Mouse (Mus musculus) kidney, postnatal 0 days (tissue): Measurements from ENCODE around the gene Tapbp. TPM values are rescaled to one million over a fixed set of nuclear protein-coding genes. Genes with fewer than 3 reads are reported as not detected.
"Not testable (repeated sequence)": the region's sequence is repeated elsewhere in the genome, so short reads cannot be mapped to it uniquely, and the experiment has no call there.

Experiments
- ATAC-seq: fragments of 200-750 bp; cut with Nextera tagmentation; replicated peaks from 2 replicates; pipeline ENCODE4 v1.8.0; 2017; ENCODE audit warnings: low read depth, moderate number of reproducible peaks, moderate TSS enrichment, moderate library complexity; ENCODE audit not compliant: low FRiP score
- DNase-seq: peaks from one replicate; pipeline ENCODE4 v3.0.0-alpha.2; 2016; ENCODE audit warnings: low spot score
- H3K27ac ChIP-seq: fragments of 300-500 bp; sonication (generic); 2 replicates; pipeline ENCODE4 v1.5.1; 2014; ENCODE audit warnings: mild to moderate bottlenecking
- H3K27me3 ChIP-seq: fragments of 300-500 bp; sonication (generic); 2 replicates; pipeline ENCODE4 v1.6.1; 2014; ENCODE audit warnings: low read length, mixed read lengths; ENCODE audit not compliant: insufficient read depth
- H3K36me3 ChIP-seq: fragments of 300-500 bp; sonication (generic); 2 replicates; pipeline ENCODE4 v1.6.1; 2014; ENCODE audit warnings: low read length, mixed read lengths; ENCODE audit not compliant: insufficient read depth
- H3K4me1 ChIP-seq: fragments of 300-500 bp; sonication (generic); replicated peaks from 2 replicates; pipeline ENCODE4 v1.6.1; 2014; ENCODE audit warnings: antibody characterized with exemption, low read length, mixed read lengths; ENCODE audit not compliant: insufficient read depth
- H3K4me2 ChIP-seq: fragments of 300-500 bp; sonication (generic); 2 replicates; pipeline ENCODE4 v1.6.1; 2014; ENCODE audit warnings: mild to moderate bottlenecking, low read length, moderate library complexity, mixed read lengths
- H3K4me3 ChIP-seq: fragments of 300-500 bp; sonication (generic); replicated peaks from 2 replicates; pipeline ENCODE4 v1.5.1; 2014; ENCODE audit warnings: low read depth, low read length
- H3K9ac ChIP-seq: fragments of 300-500 bp; sonication (generic); 2 replicates; pipeline ENCODE4 v1.6.1; 2014; ENCODE audit warnings: low read depth, low read length
- H3K9me3 ChIP-seq: fragments of 300-500 bp; sonication (generic); replicated peaks from 2 replicates; pipeline ENCODE4 v1.6.1; 2016; ENCODE audit warnings: low read length, inconsistent platforms, mixed read lengths
- CTCF ChIP-seq: IDR thresholded peaks from 2 replicates; pipeline ENCODE4 v1.5.1; 2016; ENCODE audit warnings: antibody characterized with exemption, low read depth, mild to moderate bottlenecking, moderate library complexity
- WGBS: fragments of 180-500 bp; shearing (Covaris S2); extraction: QIAGEN DNeasy Blood & Tissue Kit; methylation state at CpG from one replicate; pipeline ENCODE4 v1.1.7; 2014; 5-methylcytosine and 5-hydroxymethylcytosine counted together
- polyA plus RNA-seq: library from polyadenylated mRNA; unstranded; fragments of >200 nt; fragmentation: Nextera tagmentation; extraction: Ambion mirVana; gene quantifications from 2 replicates; pipeline ENCODE4 v1.2.1, GENCODE M21; 2015

Gene Tapbp
- polyA plus RNA-seq = 50.6 and 53.2 TPM in 2 replicates

GRCm38 (mm10) chr17:33915671-33916250 is at the start of gene Tapbp, which contains the start of gene Zbtb22:
TSS of gene Tapbp (plus strand) at chr17:33915899.
TSS of gene Zbtb22 (plus strand) at chr17:33915904.
- H3K27ac ChIP-seq = peak within 1 kb of the TSS; percentile 82
- H3K9ac ChIP-seq = peak within 1 kb of the TSS; percentile 69
- ATAC-seq (peak; percentile 90), DNase-seq (peak; percentile 99)
- peak within 1 kb of the TSS; percentile 63 for H3K4me3 ChIP-seq
- under 1% methylated on average over 34 of the region's 34 CpGs for WGBS
- no peaks in the 10 kb centered on the region for H3K27me3 ChIP-seq
- H3K36me3 ChIP-seq = peaks cover 30% of the 10 kb centered on the region
- H3K4me2 ChIP-seq = peak within 1 kb of the TSS; percentile 70
- H3K4me1 ChIP-seq = peaks cover 12% of the 10 kb centered on the region
- no peaks in the 10 kb centered on the region for H3K9me3 ChIP-seq
- TF ChIP-seq CTCF = no peak

GRCm38 (mm10) chr17:33873537-33873936 is 42.2 kb upstream of the Tapbp start, which contains the start of gene Gm7029:
TSS of gene Gm7029 (plus strand) at chr17:33873837.
- H3K4me3 ChIP-seq, H3K27ac ChIP-seq, H3K4me2 ChIP-seq, H3K9me3 ChIP-seq, ATAC-seq, DNase-seq, H3K36me3 ChIP-seq, H3K4me1 ChIP-seq, H3K27me3 ChIP-seq, H3K9ac ChIP-seq: not testable (repeated sequence)
- 79% methylated on average over 4 of the region's 12 CpGs for WGBS

- H3K27ac ChIP-seq = no peak overlapping the region
- DNase-seq (no peak), ATAC-seq (no peak)
- no peak for TF ChIP-seq CTCF
- H3K4me3 ChIP-seq = no peak overlapping the region
- H3K36me3 ChIP-seq = 0 out of 2 replicates have a peak, but pooled peaks cover 3% of the 10 kb centered on the region
- no peaks in the 10 kb centered on the region for H3K27me3 ChIP-seq
- H3K9me3 ChIP-seq = no peaks in the 10 kb centered on the region
- H3K4me2 ChIP-seq = no peak overlapping the region
- WGBS = 89% methylated on average over 8 of the region's 11 CpGs
- H3K9ac ChIP-seq = no peak overlapping the region
- no peaks in the 10 kb centered on the region for H3K4me1 ChIP-seq
These were observed 41.3 kb upstream of the Tapbp start for GRCm38 (mm10) chr17:33874411-33874810.

GRCm38 (mm10) chr17:33875797-33876196 is 39.9 kb upstream of the Tapbp start:
- H3K9ac ChIP-seq, H3K4me2 ChIP-seq, H3K27me3 ChIP-seq, H3K4me3 ChIP-seq, H3K9me3 ChIP-seq, H3K27ac ChIP-seq, ATAC-seq, H3K36me3 ChIP-seq, H3K4me1 ChIP-seq: not testable (repeated sequence)
- TF ChIP-seq CTCF = peak; percentile 44; the same call in 1 of the 2 replicates
- 83% methylated on average over 5 of the region's 5 CpGs for WGBS
- DNase-seq = peak; percentile 15

- not testable (repeated sequence) for H3K27me3 ChIP-seq, H3K4me1 ChIP-seq, DNase-seq, ATAC-seq, H3K36me3 ChIP-seq, H3K9me3 ChIP-seq, H3K9ac ChIP-seq, H3K27ac ChIP-seq, H3K4me2 ChIP-seq, H3K4me3 ChIP-seq
- WGBS = 89% methylated on average over 10 of the region's 11 CpGs
These were observed 31.4 kb upstream of the Tapbp start for GRCm38 (mm10) chr17:33884320-33884719.

- not testable (repeated sequence) for H3K9ac ChIP-seq, H3K27me3 ChIP-seq, H3K36me3 ChIP-seq, H3K4me2 ChIP-seq, DNase-seq, H3K4me1 ChIP-seq, ATAC-seq, H3K4me3 ChIP-seq, H3K27ac ChIP-seq, H3K9me3 ChIP-seq
- 53% methylated on average over 2 of the region's 2 CpGs for WGBS
These were observed 27.9 kb upstream of the Tapbp start for GRCm38 (mm10) chr17:33887802-33888201.

GRCm38 (mm10) chr17:33888230-33888629 is 27.5 kb upstream of the Tapbp start:
- not testable (repeated sequence) for H3K4me3 ChIP-seq, H3K9me3 ChIP-seq
- H3K4me2 ChIP-seq = 0 out of 2 replicates have a peak overlapping the region, but pooled peaks have one; percentile 7

GRCm38 (mm10) chr17:33889941-33890532 is 25.7 kb upstream of the Tapbp start:
- not testable (repeated sequence) for H3K27me3 ChIP-seq, H3K9me3 ChIP-seq, DNase-seq, H3K4me1 ChIP-seq, ATAC-seq, H3K36me3 ChIP-seq, H3K27ac ChIP-seq
- peak overlapping the region; percentile 62 for H3K4me3 ChIP-seq
- WGBS = under 1% methylated on average over 38 of the region's 44 CpGs
- H3K9ac ChIP-seq = peak overlapping the region; percentile 53
- H3K4me2 ChIP-seq = peak overlapping the region; percentile 66

More at GRCm38 (mm10) chr17:33888230-33888629, 27.5 kb upstream of the Tapbp start:
- DNase-seq, H3K4me1 ChIP-seq, ATAC-seq, H3K27ac ChIP-seq, H3K36me3 ChIP-seq, H3K9ac ChIP-seq, H3K27me3 ChIP-seq: not testable (repeated sequence)
